Mouse (Mus musculus): ENCODE measurements at regions not wholly inside any gene's neighbourhood (a gene's known extent, or its start where the extent isn't known, plus 50 kb on each side); places are given as distances from the start of the nearest gene placed in this dataset.

- no peak for DNase-seq
Measured at GRCm38 (mm10) chr12:97915026-97915425, 344.2 kb downstream of the Galc start.

GRCm38 (mm10) chr12:97912730-97913129 lies 346.5 kb downstream of the Galc start:
- no peak for DNase-seq

- no peak for DNase-seq
Measured at GRCm38 (mm10) chr12:97899266-97899665, 360.0 kb downstream of the Galc start.

GRCm38 (mm10) chr12:97898178-97898577 lies 361.1 kb downstream of the Galc start:
- no peak for DNase-seq

- DNase-seq = no peak
Measured at GRCm38 (mm10) chr12:97895981-97896380, 363.3 kb downstream of the Galc start.

- DNase-seq = no peak
Measured at GRCm38 (mm10) chr12:97888801-97889455, 370.3 kb downstream of the Galc start.

- DNase-seq = no peak
Measured at GRCm38 (mm10) chr12:97888291-97888800, 370.9 kb downstream of the Galc start.

GRCm38 (mm10) chr12:97882439-97882838 lies 376.8 kb downstream of the Galc start:
- DNase-seq = no peak

GRCm38 (mm10) chr12:97872391-97872790 lies 386.9 kb downstream of the Galc start:
- DNase-seq = peak; percentile 61 to 81

- no peak for DNase-seq
Measured at GRCm38 (mm10) chr12:97862921-97863320, 396.3 kb downstream of the Galc start.

- DNase-seq = no peak
Measured at GRCm38 (mm10) chr12:97836202-97836908, 422.9 kb downstream of the Galc start.

- no peak for DNase-seq
Measured at GRCm38 (mm10) chr12:97793364-97794120, 465.7 kb downstream of the Galc start.

GRCm38 (mm10) chr12:97783476-97783875 lies 475.8 kb downstream of the Galc start:
- DNase-seq = no peak

GRCm38 (mm10) chr12:97759116-97759515 lies 500.1 kb downstream of the Galc start:
- DNase-seq = no peak

GRCm38 (mm10) chr12:97758624-97759023 lies 500.6 kb downstream of the Galc start:
- DNase-seq = no peak

GRCm38 (mm10) chr12:97750166-97750565 lies 509.1 kb downstream of the Galc start:
- DNase-seq = no peak

GRCm38 (mm10) chr12:97740927-97741326 lies 518.3 kb downstream of the Galc start:
- DNase-seq = no peak

- DNase-seq = no peak
Measured at GRCm38 (mm10) chr12:97732078-97732580, 527.1 kb downstream of the Galc start.

- no peak for DNase-seq
Measured at GRCm38 (mm10) chr12:97720554-97720953, 538.7 kb downstream of the Galc start.

GRCm38 (mm10) chr12:97717812-97718211 lies 541.4 kb downstream of the Galc start:
- DNase-seq = no peak

Data from kidney, postnatal 25 days (tissue).